In the genomic region with DNA sequence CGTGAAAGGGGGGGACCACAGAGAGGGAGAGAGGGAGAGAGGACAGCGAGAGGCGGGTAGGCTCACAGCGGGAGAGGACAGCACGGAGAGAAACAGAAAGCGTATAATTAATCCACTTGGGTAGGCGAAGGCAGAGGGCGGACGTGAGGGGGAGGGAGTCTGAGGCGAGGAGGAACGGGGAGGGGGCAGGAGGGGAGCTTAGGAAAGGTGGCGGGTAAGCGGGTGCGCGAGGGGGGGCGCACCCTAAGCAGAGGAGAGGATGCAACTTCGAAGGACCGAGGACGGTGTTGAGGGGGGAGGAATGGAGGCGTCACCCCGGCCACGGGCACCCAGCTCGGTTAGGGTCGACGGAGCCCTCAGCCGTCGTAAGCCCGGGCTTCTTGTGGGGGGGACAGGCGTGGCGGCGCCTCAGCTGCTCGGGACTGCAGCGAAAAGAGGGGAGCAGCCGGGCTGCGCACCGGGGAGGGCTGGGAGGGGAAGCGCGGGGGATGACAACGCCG, we compare ENCODE assay signal across 8 mouse cellular contexts. TPM values are rescaled to one million over a fixed set of nuclear protein-coding genes. Genes with fewer than 3 reads are reported as not detected.
DNase-seq lines count a peak whose midpoint lies in the region; ATAC-seq and TF ChIP-seq lines count a peak whose summit lies in the region.

No protein-coding gene starts in this region.

- no peaks in the 10 kb centered on the region for H3K9me3 ChIP-seq in limb, embryonic 13.5 days

- ATAC-seq in limb, embryonic 13.5 days (ENCODE audit: low FRiP score, low read depth), result peak; percentile 1; the same call in 1 of the 2 replicates

- no peak for TF ChIP-seq CTCF in spleen, adult 2 months (IDR thresholded peaks at IDR 0.05; ENCODE audit: extremely low read depth, insufficient read depth, insufficient read length, insufficient replicate concordance)
- TF ChIP-seq CTCF in small intestine, adult 2 months (IDR thresholded peaks at IDR 0.05; ENCODE audit: extremely low read depth, insufficient read length, insufficient replicate concordance, low read depth, low read length), result no peak

- peak overlapping the region; percentile 30; the same call in 1 of the 2 replicates for H3K4me3 ChIP-seq in spleen, adult 2 months (ENCODE audit: extremely low read depth, insufficient read depth, insufficient read length)
- H3K4me3 ChIP-seq in limb, embryonic 13.5 days, result peak overlapping the region; percentile 68
- peak overlapping the region; percentile 60 for H3K4me3 ChIP-seq in small intestine, adult 2 months (ENCODE audit: low read depth, low read length)

- H3K4me2 ChIP-seq in limb, embryonic 13.5 days (replicated peaks), result peak overlapping the region; percentile 73

- H3K27ac ChIP-seq in spleen, adult 2 months (ENCODE audit: insufficient read depth, low read length), result no peak overlapping the region
- peak overlapping the region; percentile 98 for H3K27ac ChIP-seq in limb, embryonic 13.5 days
- no peak overlapping the region for H3K27ac ChIP-seq in small intestine, adult 2 months (ENCODE audit: insufficient read depth, low read depth, low read length)

- H3K4me1 ChIP-seq in spleen, adult 2 months (ENCODE audit: control insufficient read depth, insufficient read depth, insufficient read length), result peaks cover 4% of the 10 kb centered on the region; the same call in 1 of the 2 replicates
- H3K4me1 ChIP-seq in limb, embryonic 13.5 days, result peaks cover 33% of the 10 kb centered on the region
- peaks cover 3% of the 10 kb centered on the region for H3K4me1 ChIP-seq in small intestine, adult 2 months (ENCODE audit: control insufficient read depth, insufficient read depth, insufficient read length, low read length)

- TF ChIP-seq POLR2A in spleen, adult 2 months (IDR thresholded peaks at IDR 0.05; ENCODE audit: low read depth, low read length), result no peak
- no peak for TF ChIP-seq POLR2A in small intestine, adult 2 months (IDR thresholded peaks at IDR 0.05; ENCODE audit: low read depth, low read length)

- H3K36me3 ChIP-seq in spleen, adult 2 months (ENCODE audit: control insufficient read depth, insufficient read depth, low read length), result no peaks in the 10 kb centered on the region
- peaks cover 22% of the 10 kb centered on the region for H3K36me3 ChIP-seq in limb, embryonic 13.5 days
- no peaks in the 10 kb centered on the region for H3K36me3 ChIP-seq in small intestine, adult 2 months (ENCODE audit: control insufficient read depth, insufficient read depth, low read length)

- H3K27me3 ChIP-seq in spleen, adult 2 months (ENCODE audit: control insufficient read depth, insufficient read depth, low read length), result peaks cover 27% of the 10 kb centered on the region
- peaks cover 86% of the 10 kb centered on the region for H3K27me3 ChIP-seq in limb, embryonic 13.5 days
- peaks cover 70% of the 10 kb centered on the region for H3K27me3 ChIP-seq in small intestine, adult 2 months (ENCODE audit: control insufficient read depth, insufficient read depth, low read length)

- 1% methylated on average over 38 of the region's 40 CpGs for WGBS in spleen, adult 2 months
- WGBS in limb, embryonic 13.5 days, result under 1% methylated on average over 33 of the region's 40 CpGs
- 2% methylated on average over 39 of the region's 40 CpGs for WGBS in small intestine, adult 2 months

- DNase-seq in embryo, embryonic 10.5 days (ENCODE audit: low spot score), result peak; percentile 45
- DNase-seq in embryo, embryonic 10 days (ENCODE audit: low spot score), result no peak
- no peak for DNase-seq in spleen, adult 2 months (ENCODE audit: low read depth in 1 of 2, low spot score in 2 of 2)
- no peak for DNase-seq in spleen, adult 18-20 months
- DNase-seq in cerebellum, postnatal 36 days, result no peak
- DNase-seq in urinary bladder, adult 18-20 months (ENCODE audit: low spot score in 2 of 2), result no peak

- H3K9ac ChIP-seq in limb, embryonic 13.5 days, result peak overlapping the region; percentile 97

RNA-seq across cellular contexts. Expression of a gene that starts 7.9 kb away (rescaled TPM):
- 13.9 and 16.6 TPM in 2 replicates for polyA plus RNA-seq in spleen, adult 2 months (2012; rRNA removed)
- 1,260 and 1,271 TPM in 2 replicates for polyA plus RNA-seq in limb, embryonic 13.5 days (2015; fragmentation: Nextera tagmentation; extraction: Ambion mirVana)
- 9.0 and 71.0 TPM in 2 replicates for polyA plus RNA-seq in small intestine, adult 2 months (2012; rRNA removed)

RNA-seq across cellular contexts. Expression of a gene that starts 11.0 kb away (rescaled TPM):
- polyA plus RNA-seq in spleen, adult 2 months (2012; rRNA removed), result not detected in 2 replicates
- 0.23 TPM in 1 of 2 replicates, not detected in the other for polyA plus RNA-seq in limb, embryonic 13.5 days (2015; fragmentation: Nextera tagmentation; extraction: Ambion mirVana)
- polyA plus RNA-seq in small intestine, adult 2 months (2012; rRNA removed), result 0.30 TPM in 1 of 2 replicates, not detected in the other

Comparison
In these comparisons a context has a peak if more than half of its experiments do, and no peak if none do; other contexts are left out.
1. RNA of a gene that starts 7.9 kb away (polyA plus RNA-seq): 1,260 to 1,271 TPM in limb, embryonic 13.5 days; 9.0 to 71.0 TPM in small intestine, adult 2 months and 13.9 to 16.6 TPM in spleen, adult 2 months; every median in the first group is over 10 times any median in the second.
2. Peak in every context shown above with its lines, with median percentiles within 50 percentile points of each other: H3K4me3 ChIP-seq.